Mouse (Mus musculus): ENCODE measurements at regions not wholly inside any gene's neighbourhood (a gene's known extent, or its start where the extent isn't known, plus 50 kb on each side); places are given as distances from the start of the nearest gene placed in this dataset.

GRCm38 (mm10) chr13:35537936-35538335, 121.7 kb upstream of the Cdyl start:
- H3K4me3 ChIP-seq (replicated peaks in 1 of 3; ENCODE audit: low read depth in 2 of 3, low read length in 2 of 3, poor library complexity in 1 of 3): no peak overlapping the region
- no peaks in the 10 kb centered on the region for H3K36me3 ChIP-seq (replicated peaks in 1 of 2; ENCODE audit: control insufficient read depth in 1 of 2, insufficient read depth in 1 of 2, low read length in 1 of 2)
- H3K79me2 ChIP-seq (replicated peaks; ENCODE audit: control insufficient read depth, extremely low read depth, insufficient read depth, poor library complexity, severe bottlenecking): no peaks in the 10 kb centered on the region
- no peaks in the 10 kb centered on the region for H3K9me3 ChIP-seq (replicated peaks; ENCODE audit: low read length)
- H3K27ac ChIP-seq (ENCODE audit: insufficient read depth, low read depth): no peak overlapping the region
- TF ChIP-seq ELF1 (IDR thresholded peaks at IDR 0.05; ENCODE audit: low read depth, low read length) (no peak), TBP (conservative IDR thresholded peaks at IDR 0.05; ENCODE audit: low read depth, low read length) (no peak), ZKSCAN1 (IDR thresholded peaks at IDR 0.05; ENCODE audit: borderline replicate concordance, low read depth, low read length) (no peak), SMC3 (IDR thresholded peaks at IDR 0.05; ENCODE audit: low read depth, low read length) (no peak), KAT2A (IDR thresholded peaks at IDR 0.05; ENCODE audit: insufficient replicate concordance, low read length) (no peak)
- H3K27me3 ChIP-seq (replicated peaks): no peaks in the 10 kb centered on the region
- in situ Hi-C loops (cut with MboI; ENCODE audit: low pct_ligation_motif_present, low pct_unique_long_range_greater_than_20kb, low sequenced_read_pairs) (no loop called here), dilution Hi-C loops (cut with MboI; ENCODE audit: extremely low pct_ligation_motif_present, extremely low pct_unique_long_range_greater_than_20kb, low sequenced_read_pairs) (no loop called here)
- H3K4me1 ChIP-seq (ENCODE audit: control insufficient read depth in 1 of 2, insufficient read depth in 2 of 2): peaks cover 0 to 3% of the 10 kb centered on the region in 2 experiments; a peak in 2 of 4 replicates
- no peak for DNase-seq (ENCODE audit: extremely low read depth)
- no peak overlapping the region for H3K9ac ChIP-seq (ENCODE audit: insufficient read depth, low read depth)
- no peak overlapping the region for H3K4me2 ChIP-seq (ENCODE audit: insufficient read depth, low read depth, poor library complexity, severe bottlenecking)

GRCm38 (mm10) chr13:35540433-35540832, 119.2 kb upstream of the Cdyl start:
- no peak for TF ChIP-seq USF1 (IDR thresholded peaks at IDR 0.05; ENCODE audit: low read depth, low read length)
- no peak for TF ChIP-seq JUND (conservative IDR thresholded peaks at IDR 0.05; ENCODE audit: low read depth, low read length)
- TF ChIP-seq SIN3A (IDR thresholded peaks at IDR 0.05; ENCODE audit: low read length): no peak
- no peak for TF ChIP-seq CHD1 (IDR thresholded peaks at IDR 0.05; ENCODE audit: low read depth, low read length)
- no peak for TF ChIP-seq SMC3 (IDR thresholded peaks at IDR 0.05; ENCODE audit: low read depth, low read length)
- TF ChIP-seq MAX (IDR thresholded peaks at IDR 0.05; ENCODE audit: low read length): no peak
- TF ChIP-seq POLR2AphosphoS2 (IDR thresholded peaks at IDR 0.05; ENCODE audit: low read depth, low read length): no peak
- TF ChIP-seq IRF4 (IDR thresholded peaks at IDR 0.05; ENCODE audit: low read depth, low read length): no peak
- TF ChIP-seq POLR2A (IDR thresholded peaks at IDR 0.05; ENCODE audit: low read depth, low read length): no peak
- TF ChIP-seq MAFK (IDR thresholded peaks at IDR 0.05; ENCODE audit: insufficient replicate concordance, low read length): no peak
- Histone ChIP-seq H3K4me3 (replicated peaks in 1 of 3; ENCODE audit: low read depth in 2 of 3, low read length in 2 of 3, poor library complexity in 1 of 3) (no peak overlapping the region), H3K9me3 (replicated peaks; ENCODE audit: low read length) (no peaks in the 10 kb centered on the region), H3K4me2 (ENCODE audit: insufficient read depth, low read depth, poor library complexity, severe bottlenecking) (no peak overlapping the region), H3K79me2 (replicated peaks; ENCODE audit: control insufficient read depth, extremely low read depth, insufficient read depth, poor library complexity, severe bottlenecking) (no peaks in the 10 kb centered on the region), H3K36me3 (replicated peaks in 1 of 2; ENCODE audit: control insufficient read depth in 1 of 2, insufficient read depth in 1 of 2, low read length in 1 of 2) (no peaks in the 10 kb centered on the region), H3K27ac (ENCODE audit: insufficient read depth, low read depth) (no peak overlapping the region), H3K4me1 (ENCODE audit: control insufficient read depth in 1 of 2, insufficient read depth in 2 of 2) (peaks cover 0 to 3% of the 10 kb centered on the region in 2 experiments; a peak in 2 of 4 replicates), H3K27me3 (replicated peaks) (no peaks in the 10 kb centered on the region), H3K9ac (ENCODE audit: insufficient read depth, low read depth) (no peak overlapping the region)
- dilution Hi-C loops (cut with MboI; ENCODE audit: extremely low pct_ligation_motif_present, extremely low pct_unique_long_range_greater_than_20kb, low sequenced_read_pairs): no loop called here
- in situ Hi-C loops (cut with MboI; ENCODE audit: low pct_ligation_motif_present, low pct_unique_long_range_greater_than_20kb, low sequenced_read_pairs): no loop called here
- no peak for DNase-seq (ENCODE audit: extremely low read depth)

- H3K9me3 ChIP-seq (replicated peaks; ENCODE audit: low read length): no peaks in the 10 kb centered on the region
- TF ChIP-seq POLR2AphosphoS2 (IDR thresholded peaks at IDR 0.05; ENCODE audit: low read depth, low read length) (no peak), MYC (IDR thresholded peaks at IDR 0.05; ENCODE audit: low read depth, low read length) (no peak), IRF4 (IDR thresholded peaks at IDR 0.05; ENCODE audit: low read depth, low read length) (no peak), RAD21 (IDR thresholded peaks at IDR 0.05; ENCODE audit: low read depth, low read length) (no peak), ETS1 (conservative IDR thresholded peaks at IDR 0.05; ENCODE audit: low read depth, low read length) (no peak), NRF1 (IDR thresholded peaks at IDR 0.05; ENCODE audit: low read depth, low read length) (no peak), HCFC1 (IDR thresholded peaks at IDR 0.05; ENCODE audit: low read depth, low read length) (no peak), EP300 (IDR thresholded peaks at IDR 0.05; ENCODE audit: low read length) (no peak), CHD2 (IDR thresholded peaks at IDR 0.05; ENCODE audit: low read length) (no peak), ZNF384 (IDR thresholded peaks at IDR 0.05; ENCODE audit: low read depth, low read length) (no peak), POLR2A (IDR thresholded peaks at IDR 0.05; ENCODE audit: low read depth, low read length) (no peak), KAT2A (IDR thresholded peaks at IDR 0.05; ENCODE audit: insufficient replicate concordance, low read length) (no peak), MEF2A (IDR thresholded peaks at IDR 0.05; ENCODE audit: borderline replicate concordance, low read depth, low read length) (no peak), ZMIZ1 (IDR thresholded peaks at IDR 0.05; ENCODE audit: low read depth, low read length) (no peak), CTCF (conservative IDR thresholded peaks at IDR 0.05 in 1 of 2, IDR thresholded peaks at IDR 0.05 in 1 of 2; ENCODE audit: low read depth in 2 of 2, low read length in 2 of 2) (no peak), TBP (conservative IDR thresholded peaks at IDR 0.05; ENCODE audit: low read depth, low read length) (no peak), ZKSCAN1 (IDR thresholded peaks at IDR 0.05; ENCODE audit: borderline replicate concordance, low read depth, low read length) (no peak)
- in situ Hi-C loops (cut with MboI; ENCODE audit: low pct_ligation_motif_present, low pct_unique_long_range_greater_than_20kb, low sequenced_read_pairs): no loop called here
- H3K9ac ChIP-seq (ENCODE audit: insufficient read depth, low read depth): no peak overlapping the region
- H3K79me2 ChIP-seq (replicated peaks; ENCODE audit: control insufficient read depth, extremely low read depth, insufficient read depth, poor library complexity, severe bottlenecking): no peaks in the 10 kb centered on the region
- no peaks in the 10 kb centered on the region for H3K27me3 ChIP-seq (replicated peaks)
- no peak for DNase-seq (ENCODE audit: extremely low read depth)
- H3K36me3 ChIP-seq (replicated peaks in 1 of 2; ENCODE audit: control insufficient read depth in 1 of 2, insufficient read depth in 1 of 2, low read length in 1 of 2): no peaks in the 10 kb centered on the region
- peaks cover 0 to 7% of the 10 kb centered on the region in 2 experiments; a peak in 2 of 4 replicates for H3K4me1 ChIP-seq (ENCODE audit: control insufficient read depth in 1 of 2, insufficient read depth in 2 of 2)
- no peak overlapping the region for H3K4me3 ChIP-seq (replicated peaks in 1 of 3; ENCODE audit: low read depth in 2 of 3, low read length in 2 of 3, poor library complexity in 1 of 3)
- dilution Hi-C loops (cut with MboI; ENCODE audit: extremely low pct_ligation_motif_present, extremely low pct_unique_long_range_greater_than_20kb, low sequenced_read_pairs): no loop called here
- H3K4me2 ChIP-seq (ENCODE audit: insufficient read depth, low read depth, poor library complexity, severe bottlenecking): no peak overlapping the region
- no peak overlapping the region for H3K27ac ChIP-seq (ENCODE audit: insufficient read depth, low read depth)
Measured at GRCm38 (mm10) chr13:35541053-35541452, 118.6 kb upstream of the Cdyl start.

Measured in CH12.LX (cell line).